Mouse (Mus musculus): ENCODE measurements around the gene Csnk1d.

The Csnk1d gene
- long read RNA-seq, experiment 1, transcript Csnk1d-202 (10 exons, 3,500 nt) = major isoform, 13 of 30 reads
- long read RNA-seq, experiment 1, transcript Csnk1d-201 (9 exons, 3,675 nt) = minor isoform, 7 of 30 reads
- long read RNA-seq, experiment 1, partial matches to known transcripts = 2 of 30 reads
- long read RNA-seq, experiment 1, other reads (novel, unspliced or antisense) = 8 of 30 reads
- long read RNA-seq, experiment 2, transcript Csnk1d-201 (9 exons, 3,675 nt) = minor isoform, 8 of 28 reads
- long read RNA-seq, experiment 2, transcript Csnk1d-202 (10 exons, 3,500 nt) = major isoform, 13 of 28 reads
- long read RNA-seq, experiment 2, partial matches to known transcripts = 4 of 28 reads
- long read RNA-seq, experiment 2, other reads (novel, unspliced or antisense) = 3 of 28 reads

DNA sequence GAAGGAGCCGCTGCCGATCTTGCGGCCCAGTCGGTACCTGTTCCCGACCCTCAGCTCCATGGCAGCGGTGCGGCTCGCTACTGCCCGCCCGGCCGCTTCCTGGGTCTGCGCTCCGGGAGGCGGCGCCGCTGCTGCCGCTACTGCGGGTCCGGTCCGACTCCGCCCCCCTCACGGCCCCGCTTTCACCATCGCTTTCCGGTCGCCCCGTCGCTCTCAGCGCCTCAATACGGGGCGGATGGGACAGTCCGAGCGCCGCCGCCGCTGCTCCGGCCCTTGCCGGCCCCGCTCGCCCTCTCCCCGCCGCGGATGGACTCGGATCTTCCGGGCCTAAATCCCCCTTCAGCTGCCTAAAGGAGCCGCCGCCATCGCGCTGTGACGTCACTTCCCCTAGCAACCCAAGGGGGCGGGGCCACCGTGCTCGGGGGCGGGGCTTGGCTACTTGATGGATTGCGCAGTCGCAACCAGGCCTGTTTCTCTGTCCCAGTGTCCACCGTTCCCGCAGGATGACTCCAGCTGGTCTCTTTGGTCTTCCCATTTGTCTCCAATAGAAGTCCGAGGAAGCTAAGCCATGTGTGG, at the start of gene Csnk1d:
Gene Csnk1d, minus strand, starts transcription at position 380 of the 576 bp plus-strand sequence.
- intact Hi-C loops (cut with DNase I) = no loop called here

DNA sequence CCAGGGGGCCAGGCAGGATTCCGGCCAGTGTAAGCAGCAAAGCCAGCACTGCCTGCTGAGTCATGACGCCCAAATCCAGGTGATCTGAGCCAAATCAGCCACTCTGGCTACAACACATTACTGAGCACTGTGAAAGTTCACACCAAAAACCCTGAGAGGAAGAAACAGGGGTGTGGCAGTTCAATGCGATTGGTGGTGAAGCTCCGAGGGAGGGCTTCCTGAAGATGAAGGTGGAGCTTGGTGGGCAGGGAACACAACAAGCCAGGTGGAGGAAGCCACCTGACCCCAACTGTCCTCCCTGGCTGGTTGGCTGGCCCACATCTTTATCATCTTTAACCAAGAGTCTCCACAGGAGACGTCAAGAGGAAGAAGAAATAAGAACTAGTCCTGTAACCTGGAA, 48.2 kb upstream of the Csnk1d start, which contains the start of gene Cd7:
Gene Cd7, minus strand, starts transcription at position 117 of the 400 bp plus-strand sequence.
- intact Hi-C loops (cut with DNase I) = no loop called here

DNA sequence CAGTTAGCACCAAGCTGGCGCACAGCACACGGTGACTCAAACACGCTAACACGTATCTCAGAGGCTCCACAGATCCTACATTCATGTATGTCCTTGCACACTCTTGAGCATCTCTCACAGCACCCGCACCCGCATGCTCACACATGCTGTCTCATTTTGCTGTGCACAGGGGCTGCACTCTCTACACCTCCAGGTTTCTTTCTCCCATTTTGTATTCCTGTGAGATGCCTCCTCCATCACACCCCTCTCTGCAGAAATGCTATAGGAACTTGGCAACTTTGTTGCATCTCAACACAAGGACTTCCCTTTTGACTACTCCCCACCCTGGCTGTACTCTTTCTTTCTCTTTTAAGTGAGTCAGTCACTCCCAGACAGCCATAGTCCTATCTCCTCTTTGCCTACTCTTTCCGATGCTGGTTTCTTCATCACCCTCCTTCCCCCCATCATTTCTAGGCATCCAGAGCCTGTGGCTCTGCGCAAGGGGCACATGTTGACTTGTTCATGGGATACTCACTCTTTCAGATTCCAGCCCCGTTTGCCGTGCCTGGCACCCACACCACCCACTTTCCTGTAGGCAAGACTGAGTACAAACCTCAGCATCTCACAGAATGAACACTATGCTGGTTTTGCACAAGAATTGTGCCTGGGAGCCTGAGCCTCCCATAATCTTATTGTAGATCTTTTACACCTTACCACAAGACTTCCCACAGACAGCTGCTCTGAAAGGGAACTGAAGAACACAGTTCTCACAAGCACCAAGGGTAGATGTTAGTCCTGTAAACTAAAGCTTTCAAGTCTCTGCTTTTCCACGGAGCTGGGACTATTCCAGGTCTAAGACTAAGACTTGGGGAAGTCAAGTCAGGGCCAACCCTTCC, 47.5 kb upstream of the Csnk1d start:
- intact Hi-C loops (cut with DNase I) = no loop called here

DNA sequence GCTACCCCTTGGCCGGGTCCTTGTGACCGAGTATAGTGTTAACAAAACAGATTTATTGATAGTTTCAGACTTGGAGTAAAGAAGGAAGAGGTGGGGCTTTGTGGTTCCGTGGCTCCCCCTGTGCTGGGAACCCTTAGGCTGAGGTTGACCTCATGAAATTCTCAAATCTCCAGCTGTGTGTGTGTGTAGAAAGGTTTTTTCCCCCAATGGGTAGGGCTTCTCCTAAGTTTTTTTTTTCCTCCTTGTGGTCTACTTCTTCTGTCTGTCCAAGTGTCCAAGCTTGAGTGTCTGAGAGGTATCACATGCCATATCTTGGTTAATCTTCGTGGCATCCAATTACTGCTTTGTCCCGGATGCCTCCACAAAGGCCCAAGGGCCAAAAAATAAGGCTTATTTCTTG, 42.0 kb upstream of the Csnk1d start:
- intact Hi-C loops (cut with DNase I) = no loop called here

DNA sequence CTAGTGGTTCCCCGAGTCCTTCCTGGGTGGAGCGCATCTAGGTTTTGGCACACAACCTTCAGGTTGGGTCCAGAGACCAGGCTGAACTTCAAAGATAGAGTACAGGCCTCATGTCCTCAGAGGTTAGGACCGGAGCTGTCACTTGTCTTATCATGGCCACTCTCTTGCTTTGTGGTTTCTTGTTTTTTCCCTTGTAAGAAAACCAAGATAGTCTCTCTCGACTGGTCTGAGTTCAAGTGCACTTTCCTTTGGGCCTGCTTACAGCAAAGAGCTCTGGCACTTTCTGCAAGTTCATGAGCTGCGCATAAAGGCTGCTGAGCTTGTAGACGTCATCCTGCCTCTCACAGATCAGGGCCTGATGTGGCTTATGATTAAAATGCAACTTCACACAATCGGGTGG, 36.1 kb upstream of the Csnk1d start:
- intact Hi-C loops (cut with DNase I) = no loop called here

DNA sequence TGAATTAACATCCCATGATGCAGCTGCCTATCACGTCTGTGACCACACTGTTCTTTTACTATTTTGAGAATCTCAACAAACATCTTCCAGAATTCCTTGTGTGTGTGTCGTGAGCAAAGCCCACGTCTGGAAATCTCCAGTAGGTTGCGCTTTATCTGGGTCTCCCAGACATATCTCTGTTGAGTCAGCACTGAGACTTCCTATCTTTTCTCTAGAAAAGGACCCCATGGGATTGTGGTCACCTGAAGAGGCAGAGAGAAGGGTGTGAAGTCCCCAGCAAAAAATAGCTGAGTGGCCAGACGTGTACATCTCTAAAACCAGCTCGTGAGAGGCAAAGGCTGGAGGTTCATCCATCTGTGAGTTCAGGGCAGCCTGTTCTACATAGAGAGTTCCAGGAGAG, 33.0 kb upstream of the Csnk1d start:
- intact Hi-C loops (cut with DNase I) = no loop called here

DNA sequence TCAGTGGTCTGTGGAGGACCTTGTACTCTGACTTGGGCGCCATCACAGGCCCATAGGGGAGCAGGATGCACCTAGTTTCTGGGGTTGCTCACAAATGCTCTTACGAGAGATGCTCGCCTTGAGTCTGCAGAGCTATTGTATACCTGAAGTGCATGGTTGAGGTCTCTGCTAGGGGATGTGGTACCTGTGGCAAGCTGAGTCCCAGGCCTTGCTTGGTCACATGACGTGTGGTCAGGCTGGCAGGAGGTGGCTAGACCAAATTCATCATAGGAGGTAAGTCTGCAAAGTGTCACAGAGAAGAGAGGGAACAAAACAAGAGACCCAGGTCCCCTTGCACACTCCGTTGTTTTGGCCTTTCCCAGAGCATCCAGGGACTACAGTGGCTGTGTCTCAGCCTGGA, 28.4 kb upstream of the Csnk1d start:
- intact Hi-C loops (cut with DNase I) = loop anchor here (5.0 kb wide), 2 partner anchors 33 to 108 kb away; no protein-coding TSS in a partner anchor

DNA sequence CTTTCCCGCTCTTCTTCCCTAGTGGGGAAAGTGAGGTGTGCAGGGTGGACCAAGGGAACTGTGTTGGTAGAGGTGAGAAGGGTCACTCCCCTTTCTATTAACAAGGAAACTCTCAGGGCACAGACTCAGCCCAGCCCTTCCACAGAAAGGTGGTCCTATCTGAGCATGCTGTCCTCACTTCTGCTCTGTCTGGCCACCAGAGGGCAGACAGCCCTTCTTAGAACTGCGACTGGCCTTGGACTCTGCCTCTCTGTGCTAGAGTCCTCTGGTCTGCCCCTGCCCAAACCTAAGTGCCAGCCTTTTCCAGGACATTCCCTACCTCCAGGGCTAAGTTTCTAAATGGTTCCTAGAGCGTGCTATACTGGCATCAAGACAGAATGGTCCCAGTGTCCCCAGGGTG, 26.6 kb upstream of the Csnk1d start:
- intact Hi-C loops (cut with DNase I) = loop anchor here (2.0 to 5.0 kb wide), 3 partner anchors 23 to 110 kb away; no protein-coding TSS in a partner anchor

DNA sequence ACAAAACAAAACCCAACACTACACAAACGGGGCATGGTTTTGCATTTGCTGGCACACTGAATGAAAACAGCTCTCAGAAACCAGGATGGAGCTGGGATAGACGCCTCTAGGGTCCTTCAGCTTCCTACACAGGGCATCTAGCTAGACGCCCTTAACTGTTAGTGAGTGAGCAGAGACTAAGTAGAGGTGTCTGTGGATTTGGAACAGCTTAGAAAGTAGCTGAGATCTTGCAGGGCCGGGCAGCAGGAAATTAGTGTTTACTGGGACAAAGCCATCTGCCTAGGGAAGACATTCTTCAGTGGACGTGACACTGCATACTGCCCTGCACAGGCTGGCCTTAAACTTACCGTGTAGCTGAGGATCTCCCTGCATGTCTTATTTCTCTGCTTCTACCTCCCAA, 24.3 kb upstream of the Csnk1d start:
- intact Hi-C loops (cut with DNase I) = loop anchor here (5.0 kb wide), 2 partner anchors 37 to 112 kb away; no protein-coding TSS in a partner anchor

DNA sequence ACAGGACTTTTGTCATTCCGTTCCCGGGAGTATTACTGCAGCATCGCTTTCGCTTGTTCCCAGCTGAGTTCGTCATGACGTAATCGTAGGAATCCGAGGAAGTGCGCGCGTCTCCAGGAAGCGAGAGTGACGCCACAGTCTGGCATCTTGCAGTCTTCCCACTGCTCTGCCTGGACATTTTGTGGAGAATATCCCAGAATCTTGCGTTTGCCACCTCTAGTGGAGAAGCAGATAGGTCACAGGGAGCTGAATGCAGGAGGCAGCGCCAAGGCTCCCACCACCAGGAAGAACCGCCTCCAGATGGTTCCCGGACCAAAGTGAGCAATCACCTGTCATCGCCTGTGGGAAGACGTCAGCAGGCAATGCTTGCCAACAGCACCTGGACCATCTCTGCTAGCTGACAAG, 23.8 kb upstream of the Csnk1d start:
- intact Hi-C loops (cut with DNase I) = loop anchor here (5.0 kb wide), 2 partner anchors 37 to 112 kb away; no protein-coding TSS in a partner anchor

DNA sequence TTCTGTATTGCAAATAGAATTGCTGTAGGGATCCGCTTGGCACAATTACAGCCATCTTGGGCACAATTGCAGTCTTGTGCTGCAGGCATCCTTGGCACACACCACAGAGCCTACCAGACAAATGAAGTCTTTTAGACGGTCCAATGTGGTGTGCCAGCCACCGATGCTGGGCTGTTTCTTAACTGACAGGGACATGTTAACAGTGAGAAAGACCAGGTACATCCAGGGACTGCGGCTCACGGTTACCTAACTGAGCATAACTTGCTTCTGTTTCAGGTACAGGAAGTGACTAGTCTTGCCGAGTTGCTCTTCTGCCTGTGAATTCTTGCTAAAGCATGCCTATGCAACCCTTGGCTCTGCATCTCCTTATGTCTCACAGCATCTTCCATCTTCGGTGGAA, 22.5 kb upstream of the Csnk1d start:
- intact Hi-C loops (cut with DNase I) = no loop called here

DNA sequence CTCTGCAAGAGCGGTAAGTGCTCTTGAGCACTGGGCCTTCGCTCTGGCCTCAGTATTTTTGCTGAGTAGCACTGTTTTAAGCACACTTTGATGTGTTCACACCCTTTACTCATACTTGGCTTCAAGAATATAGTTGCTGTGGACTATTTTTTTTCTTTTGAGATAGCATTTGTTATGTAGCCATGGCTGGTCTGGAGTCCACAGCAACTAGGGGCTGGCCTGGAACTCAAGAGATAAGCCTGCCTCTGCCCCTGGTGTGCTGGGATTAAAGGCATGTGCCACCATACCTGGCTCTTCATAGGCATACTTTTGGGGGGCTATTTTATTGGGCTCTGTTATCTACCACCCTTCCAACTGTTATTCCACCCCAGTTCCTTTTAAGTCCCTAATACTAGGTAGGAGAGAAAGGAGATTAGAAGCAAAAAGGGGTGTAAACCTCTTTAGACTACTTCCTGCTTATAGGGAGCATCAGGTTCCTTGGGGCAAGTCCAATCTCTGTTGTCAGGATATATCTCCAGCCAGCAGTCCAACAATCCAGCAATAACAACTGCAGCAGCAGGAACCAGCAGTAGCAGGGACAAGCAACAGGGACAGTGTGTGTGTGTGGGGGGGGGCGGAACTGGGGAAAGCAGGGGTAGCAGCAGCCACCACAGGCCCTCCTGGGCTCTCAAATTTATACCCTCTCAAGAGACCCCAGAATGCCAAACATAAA, 19.1 kb upstream of the Csnk1d start:
- intact Hi-C loops (cut with DNase I) = no loop called here

DNA sequence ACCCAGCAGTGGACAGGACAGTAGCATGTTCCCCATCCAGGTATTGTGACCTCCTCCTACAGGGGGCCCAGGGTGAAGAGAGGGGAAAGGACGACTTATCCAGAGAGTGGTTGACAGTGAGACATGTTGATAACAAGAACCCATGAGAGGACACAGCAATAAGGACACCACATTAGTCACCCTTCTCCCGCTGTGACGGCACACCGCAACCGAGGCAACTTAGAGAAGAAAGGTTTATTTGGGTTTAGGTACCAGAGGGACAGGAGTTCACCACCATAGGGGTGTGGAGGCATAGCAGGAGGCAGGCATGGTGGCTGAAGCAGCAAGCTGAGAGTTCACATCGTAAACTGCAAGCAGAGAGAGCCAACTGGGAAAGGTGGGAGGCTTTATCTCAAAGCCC, 15.1 kb upstream of the Csnk1d start:
- intact Hi-C loops (cut with DNase I) = no loop called here

DNA sequence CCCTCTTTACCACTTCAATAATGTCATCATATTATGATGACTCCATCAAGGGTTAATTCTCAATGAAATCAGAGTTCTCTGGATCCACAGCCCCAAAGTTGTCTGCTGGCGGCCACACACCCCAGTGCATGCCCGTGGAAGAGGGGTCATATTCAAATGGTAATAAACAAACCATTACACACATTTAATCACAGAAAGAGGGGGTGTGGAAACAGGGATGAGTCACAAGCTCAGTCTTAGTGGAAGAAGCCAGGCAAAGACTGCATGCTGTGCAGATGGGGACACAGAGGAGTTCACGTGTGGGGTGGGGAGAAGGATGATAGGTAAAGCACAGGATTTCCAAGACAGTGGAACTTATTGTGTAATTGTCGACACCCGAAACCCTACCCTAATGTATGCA, 13.2 kb upstream of the Csnk1d start:
- intact Hi-C loops (cut with DNase I) = no loop called here

DNA sequence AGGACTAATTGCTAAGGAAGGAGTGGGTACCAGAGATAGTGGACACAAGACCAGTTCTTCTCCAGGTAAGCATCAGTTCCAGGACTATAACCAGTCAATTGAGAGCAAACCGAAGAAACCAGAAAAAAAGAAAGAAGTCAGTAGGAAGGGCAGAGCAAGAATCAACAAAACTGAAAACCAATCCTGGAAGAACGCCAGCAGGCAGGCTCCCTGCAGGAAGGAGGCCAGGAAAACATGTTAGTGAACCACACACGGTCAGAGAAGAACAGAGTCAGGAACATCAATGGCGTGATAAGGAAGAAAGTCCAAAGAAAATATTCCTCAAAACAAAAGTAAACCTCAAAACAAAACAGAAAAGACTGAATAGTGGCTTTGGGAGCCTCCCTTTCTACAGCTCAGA, 10.8 kb upstream of the Csnk1d start:
- intact Hi-C loops (cut with DNase I) = no loop called here

DNA sequence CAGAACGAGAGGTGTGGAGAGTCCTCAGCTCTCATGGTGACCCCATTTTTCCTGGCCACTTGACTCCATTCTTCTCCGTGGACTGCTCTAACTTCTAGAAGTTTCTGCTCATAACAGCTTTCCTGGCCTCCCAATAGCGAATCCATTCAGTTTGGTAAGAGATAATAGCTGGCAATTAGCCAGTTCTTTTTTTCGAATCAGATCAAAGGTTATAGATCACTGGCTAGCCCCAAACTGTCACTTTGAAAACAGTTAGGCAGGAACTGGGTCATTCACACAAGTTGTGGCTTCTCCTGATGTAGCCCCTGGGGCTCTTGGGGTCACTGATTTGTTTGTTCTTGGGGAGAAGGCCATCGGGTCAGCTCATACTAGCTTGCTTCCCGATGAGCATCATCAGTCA, 3.6 kb upstream of the Csnk1d start:
- intact Hi-C loops (cut with DNase I) = no loop called here

DNA sequence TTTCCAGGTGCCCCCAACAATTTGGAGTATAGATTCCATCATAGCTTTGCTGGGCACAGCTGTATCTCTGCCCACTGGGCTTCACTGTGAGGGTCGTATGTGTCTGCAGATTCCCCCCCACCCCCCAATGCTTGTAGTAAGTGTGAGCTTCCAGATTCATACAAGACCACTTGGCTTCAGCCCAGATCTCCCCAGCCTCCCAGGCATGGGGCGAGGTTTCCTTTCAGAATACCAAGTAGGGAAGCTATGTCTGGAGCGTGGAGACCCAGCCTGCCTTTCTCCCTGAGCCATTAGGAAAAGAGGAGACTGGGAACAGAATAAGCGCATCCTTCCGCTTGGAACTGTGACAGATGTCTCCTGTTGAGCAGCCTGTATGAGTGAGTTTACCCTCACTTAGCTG, 2.5 kb upstream of the Csnk1d start:
- intact Hi-C loops (cut with DNase I) = no loop called here

DNA sequence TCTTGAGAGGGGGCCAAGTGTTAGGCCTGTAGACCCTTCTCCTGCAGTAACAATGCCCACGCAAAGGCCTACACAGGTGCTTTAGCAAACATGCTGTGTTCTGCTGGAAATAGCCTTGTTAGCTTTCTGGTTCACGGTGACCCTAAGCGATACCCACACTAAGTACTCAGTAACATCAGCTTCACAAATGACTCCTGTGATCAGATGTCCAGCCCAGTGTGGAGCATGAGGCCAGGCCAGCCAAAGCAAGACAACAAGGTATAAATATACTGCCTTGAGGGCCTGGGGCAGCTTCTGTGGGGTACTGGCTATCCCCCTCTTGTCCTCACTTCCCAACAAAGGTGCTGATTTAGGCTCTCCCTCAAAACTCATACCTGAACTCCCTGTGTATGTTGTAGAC, 1.9 kb upstream of the Csnk1d start:
- intact Hi-C loops (cut with DNase I) = no loop called here

DNA sequence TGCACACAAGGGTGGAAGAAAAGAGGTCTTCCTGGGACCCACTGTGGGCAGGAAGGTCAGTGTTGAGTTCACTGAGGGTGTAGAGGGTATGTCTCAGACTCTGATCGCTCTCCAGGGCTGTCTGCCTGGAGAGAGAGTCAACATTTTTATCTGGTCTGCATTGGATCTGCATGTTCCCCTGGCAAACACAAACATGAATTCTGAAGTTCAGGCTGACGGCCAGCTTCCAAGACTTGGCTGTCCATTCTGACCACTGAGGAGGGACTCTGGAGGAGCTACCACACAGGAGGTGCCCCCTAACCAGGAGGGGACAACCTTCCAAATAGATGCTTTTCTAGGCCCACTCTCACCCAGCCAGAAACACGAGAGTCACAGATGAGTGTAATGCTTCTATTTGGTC, 661 bp upstream of the Csnk1d start:
- intact Hi-C loops (cut with DNase I) = no loop called here

DNA sequence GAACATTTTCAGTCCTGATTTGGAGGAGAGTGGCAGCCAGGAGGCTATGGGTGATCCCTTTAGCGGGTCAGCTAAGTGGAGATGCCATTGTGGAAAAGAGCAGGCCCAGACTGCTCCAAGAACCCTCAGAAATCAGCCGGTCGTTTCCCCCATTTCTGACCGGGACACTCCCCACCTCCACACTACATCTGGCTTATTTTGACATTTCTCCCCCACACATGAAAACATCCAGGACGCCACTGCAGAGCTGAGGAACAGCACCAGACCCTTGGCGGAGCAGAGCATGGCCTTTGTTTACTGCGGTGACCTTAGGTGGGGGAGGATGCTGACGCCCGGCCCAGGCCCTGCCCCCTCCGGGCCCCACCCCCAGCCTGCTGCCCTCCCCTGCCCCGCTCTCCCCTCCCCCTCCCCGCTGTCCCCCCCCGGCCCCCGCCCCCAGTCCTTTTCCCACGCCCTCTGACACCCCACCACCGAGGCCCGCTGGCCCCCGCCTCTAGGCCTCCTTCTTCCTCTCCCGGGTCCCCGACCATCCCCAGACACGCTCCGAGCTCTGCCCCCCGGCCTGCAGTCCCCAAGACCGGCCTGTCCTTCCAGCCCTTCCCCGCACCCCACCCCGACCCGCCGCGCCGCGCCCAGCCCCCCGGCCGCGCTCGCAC, 876 bp downstream of the Csnk1d start:
- intact Hi-C loops (cut with DNase I) = no loop called here

DNA sequence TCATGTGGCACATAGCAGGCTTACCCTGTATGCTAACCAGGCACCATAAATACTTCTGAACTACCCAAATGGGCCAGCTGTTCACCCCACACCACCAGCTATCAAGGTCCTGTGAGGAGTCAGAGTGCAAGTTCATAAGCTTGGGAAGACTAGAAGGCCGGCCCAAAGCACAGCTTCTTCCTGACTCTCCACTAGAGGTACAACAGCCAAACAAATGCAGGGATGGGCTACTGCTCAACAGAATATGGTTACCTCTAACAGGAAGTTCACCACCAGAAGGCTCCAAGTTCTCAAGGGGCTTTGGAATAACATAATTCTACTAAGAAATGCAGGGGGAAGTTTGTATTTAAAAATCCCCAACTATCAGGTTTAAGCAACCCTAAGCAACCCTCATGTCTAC, 1.6 kb downstream of the Csnk1d start:
- intact Hi-C loops (cut with DNase I) = no loop called here
